In genomic region chr1:74283686-74284463, GRCm38 (mm10) we compare ENCODE assay signal across 9 mouse cellular contexts. TPM values are rescaled to one million over a fixed set of nuclear protein-coding genes. Genes with fewer than 3 reads are reported as not detected.
DNase-seq lines count a peak whose midpoint lies in the region; ATAC-seq and TF ChIP-seq lines count a peak whose summit lies in the region.
"Had no signal": no experiment of that assay in that cellular context is flagged by ENCODE, and none has a peak within 500 bp of the region (broad histone marks: within the 10 kb centered on the region; RNA-seq: fewer than 3 reads in every experiment).

No protein-coding gene starts in this region.

- peaks cover 52% of the 10 kb centered on the region for H3K36me3 ChIP-seq in forebrain, embryonic 13.5 days (ENCODE audit: poor library complexity, severe bottlenecking)
- peaks cover 55% of the 10 kb centered on the region for H3K36me3 ChIP-seq in limb, embryonic 12.5 days
- H3K36me3 ChIP-seq in midbrain, embryonic 12.5 days, result peaks cover 49% of the 10 kb centered on the region
- peaks cover 22% of the 10 kb centered on the region for H3K36me3 ChIP-seq in stomach, postnatal 0 days (ENCODE audit: control insufficient read depth, insufficient read depth, low read length)

- H3K4me1 ChIP-seq in forebrain, embryonic 13.5 days, result peaks cover 21% of the 10 kb centered on the region
- H3K4me1 ChIP-seq in limb, embryonic 12.5 days (replicated peaks), result peaks cover 23% of the 10 kb centered on the region
- H3K4me1 ChIP-seq in midbrain, embryonic 12.5 days, result peaks cover 23% of the 10 kb centered on the region
- 0 out of 2 replicates have a peak, but pooled peaks cover 5% of the 10 kb centered on the region for H3K4me1 ChIP-seq in stomach, postnatal 0 days (replicated peaks; ENCODE audit: control insufficient read depth, insufficient read depth)

- H3K9me3 ChIP-seq in forebrain, embryonic 13.5 days (replicated peaks), result no peaks in the 10 kb centered on the region
- no peaks in the 10 kb centered on the region for H3K9me3 ChIP-seq in limb, embryonic 12.5 days
- no peaks in the 10 kb centered on the region for H3K9me3 ChIP-seq in midbrain, embryonic 12.5 days
- H3K9me3 ChIP-seq in stomach, postnatal 0 days (ENCODE audit: control insufficient read depth, low read length), result no peaks in the 10 kb centered on the region

- 13% methylated on average over 15 of the region's 15 CpGs for WGBS in forebrain, embryonic 13.5 days
- 13% methylated on average over 15 of the region's 15 CpGs for WGBS in limb, embryonic 12.5 days
- WGBS in midbrain, embryonic 12.5 days, result 16% methylated on average over 15 of the region's 15 CpGs
- WGBS in stomach, postnatal 0 days, result 13% methylated on average over 13 of the region's 15 CpGs

- TF ChIP-seq CTCF in stomach, postnatal 0 days (IDR thresholded peaks at IDR 0.05; ENCODE audit: low read depth), result no peak

- H3K9ac ChIP-seq in forebrain, embryonic 13.5 days, result peak overlapping the region; percentile 83
- H3K9ac ChIP-seq in limb, embryonic 12.5 days (replicated peaks), result peak overlapping the region; percentile 84
- peak overlapping the region; percentile 75 for H3K9ac ChIP-seq in midbrain, embryonic 12.5 days (replicated peaks)
- peak overlapping the region; percentile 78 for H3K9ac ChIP-seq in stomach, postnatal 0 days (ENCODE audit: low read length)

- peak; percentile 53 for DNase-seq in gastrocnemius, postnatal 10 days
- DNase-seq in gastrocnemius, adult 8-10 months (ENCODE audit: low spot score in 2 of 2), result no peak
- peak; percentile 72 for DNase-seq in brain, adult 2 months (ENCODE audit: low read depth, low spot score)
- DNase-seq in induced T-regulatory cell, adult 2 months (ENCODE audit: low read depth), result peak; percentile 82
- DNase-seq in stomach, postnatal 0 days (ENCODE audit: low spot score), result peak; percentile 70

- peak overlapping the region; percentile 31; the same call in 1 of the 2 replicates for H3K27ac ChIP-seq in forebrain, embryonic 13.5 days
- peak overlapping the region; percentile 69 for H3K27ac ChIP-seq in limb, embryonic 12.5 days
- peak overlapping the region; percentile 52; the same call in 1 of the 2 replicates for H3K27ac ChIP-seq in midbrain, embryonic 12.5 days (replicated peaks)
- peak overlapping the region; percentile 84 for H3K27ac ChIP-seq in stomach, postnatal 0 days (replicated peaks)

- peak overlapping the region; percentile 88 for H3K4me2 ChIP-seq in forebrain, embryonic 13.5 days
- H3K4me2 ChIP-seq in limb, embryonic 12.5 days, result peak overlapping the region; percentile 74
- peak overlapping the region; percentile 85 for H3K4me2 ChIP-seq in midbrain, embryonic 12.5 days (replicated peaks)
- H3K4me2 ChIP-seq in stomach, postnatal 0 days (replicated peaks; ENCODE audit: low read depth), result peak overlapping the region; percentile 74

- no peak for TF ChIP-seq EP300 in stomach, postnatal 0 days (optimal IDR thresholded peaks at IDR 0.05)

- peak overlapping the region; percentile 77 for H3K4me3 ChIP-seq in forebrain, embryonic 13.5 days
- H3K4me3 ChIP-seq in limb, embryonic 12.5 days (replicated peaks), result peak overlapping the region; percentile 78
- peak overlapping the region; percentile 79 for H3K4me3 ChIP-seq in midbrain, embryonic 12.5 days
- H3K4me3 ChIP-seq in stomach, postnatal 0 days (ENCODE audit: low read depth, low read length), result peak overlapping the region; percentile 78

- H3K27me3 ChIP-seq in forebrain, embryonic 13.5 days, result no peaks in the 10 kb centered on the region
- no peaks in the 10 kb centered on the region for H3K27me3 ChIP-seq in limb, embryonic 12.5 days
- no peaks in the 10 kb centered on the region for H3K27me3 ChIP-seq in midbrain, embryonic 12.5 days
- no peaks in the 10 kb centered on the region for H3K27me3 ChIP-seq in stomach, postnatal 0 days (ENCODE audit: control insufficient read depth, insufficient read depth, low read length)

- peak; percentile 41 for ATAC-seq in forebrain, embryonic 13.5 days
- peak; percentile 15; the same call in 1 of the 2 replicates for ATAC-seq in limb, embryonic 12.5 days (ENCODE audit: insufficient number of reproducible peaks, insufficient read depth, low FRiP score, low TSS enrichment, low read depth)
- peak; percentile 16; the same call in 1 of the 2 replicates for ATAC-seq in midbrain, embryonic 12.5 days (ENCODE audit: low FRiP score, low read depth)
- peak; percentile 27 for ATAC-seq in stomach, postnatal 0 days (ENCODE audit: low FRiP score, low TSS enrichment)

RNA-seq across cellular contexts. Expression of gene Aamp, which starts 0.7 kb away (rescaled TPM):
- 10 to 100 TPM; 90.7 to 94.4 TPM for total RNA-seq in gastrocnemius, postnatal 10 days (2021)
- 10 to 100 TPM; 73.2 to 88.7 (median 78.0) TPM for total RNA-seq in gastrocnemius, adult 8-10 months (2022)
- 195 and 211 TPM in 2 replicates for polyA plus RNA-seq in forebrain, embryonic 13.5 days (2015; fragmentation: Nextera tagmentation; extraction: Ambion mirVana)
- 202 and 212 TPM in 2 replicates for polyA plus RNA-seq in limb, embryonic 12.5 days (2016; fragmentation: Nextera tagmentation; extraction: Ambion mirVana)
- polyA plus RNA-seq in midbrain, embryonic 12.5 days (2016; fragmentation: Nextera tagmentation; extraction: Ambion mirVana), result 176 and 181 TPM in 2 replicates
- 154 and 157 TPM in 2 replicates for polyA plus RNA-seq in stomach, postnatal 0 days (2015; fragmentation: Nextera tagmentation; extraction: Ambion mirVana)

RNA-seq across cellular contexts. Expression of gene Pnkd, which starts 0.9 kb away (rescaled TPM):
- 10 to 100 TPM; 69.7 to 70.5 TPM for total RNA-seq in gastrocnemius, postnatal 10 days (2021)
- total RNA-seq in gastrocnemius, adult 8-10 months (2022), result 10 to 100 TPM; 51.9 to 56.2 (median 53.1) TPM
- polyA plus RNA-seq in forebrain, embryonic 13.5 days (2015; fragmentation: Nextera tagmentation; extraction: Ambion mirVana), result 94.5 and 96.1 TPM in 2 replicates
- 106 TPM in 2 replicates for polyA plus RNA-seq in limb, embryonic 12.5 days (2016; fragmentation: Nextera tagmentation; extraction: Ambion mirVana)
- 75.0 and 85.3 TPM in 2 replicates for polyA plus RNA-seq in midbrain, embryonic 12.5 days (2016; fragmentation: Nextera tagmentation; extraction: Ambion mirVana)
- 84.8 and 88.2 TPM in 2 replicates for polyA plus RNA-seq in stomach, postnatal 0 days (2015; fragmentation: Nextera tagmentation; extraction: Ambion mirVana)

RNA-seq across cellular contexts. Expression of gene Gpbar1, which starts 5.5 kb away (rescaled TPM):
- total RNA-seq in gastrocnemius, postnatal 10 days (2021), result under 1 TPM in 1 of 2 experiments, not detected in 1; 0.25 TPM
- total RNA-seq in gastrocnemius, adult 8-10 months (2022), result not detected
- not detected in 2 replicates for polyA plus RNA-seq in forebrain, embryonic 13.5 days (2015; fragmentation: Nextera tagmentation; extraction: Ambion mirVana)
- 0.19 TPM in 1 of 2 replicates, not detected in the other for polyA plus RNA-seq in limb, embryonic 12.5 days (2016; fragmentation: Nextera tagmentation; extraction: Ambion mirVana)
- polyA plus RNA-seq in midbrain, embryonic 12.5 days (2016; fragmentation: Nextera tagmentation; extraction: Ambion mirVana), result not detected in 2 replicates
- polyA plus RNA-seq in stomach, postnatal 0 days (2015; fragmentation: Nextera tagmentation; extraction: Ambion mirVana), result 0.51 and 0.63 TPM in 2 replicates
- total RNA-seq: left cerebral cortex, postnatal 36 days had no signal

RNA-seq across cellular contexts. Expression of gene Tmbim1, which starts 21.5 kb away (rescaled TPM):
- 10 to 100 TPM; 43.5 to 50.3 TPM for total RNA-seq in gastrocnemius, postnatal 10 days (2021)
- total RNA-seq in gastrocnemius, adult 8-10 months (2022), result 10 to 100 TPM; 31.3 to 38.1 (median 32.9) TPM
- polyA plus RNA-seq in forebrain, embryonic 13.5 days (2015; fragmentation: Nextera tagmentation; extraction: Ambion mirVana), result 4.3 and 4.4 TPM in 2 replicates
- 18.0 and 18.9 TPM in 2 replicates for polyA plus RNA-seq in limb, embryonic 12.5 days (2016; fragmentation: Nextera tagmentation; extraction: Ambion mirVana)
- 6.7 and 9.8 TPM in 2 replicates for polyA plus RNA-seq in midbrain, embryonic 12.5 days (2016; fragmentation: Nextera tagmentation; extraction: Ambion mirVana)
- 109 and 118 TPM in 2 replicates for polyA plus RNA-seq in stomach, postnatal 0 days (2015; fragmentation: Nextera tagmentation; extraction: Ambion mirVana)

RNA-seq across cellular contexts. Expression of gene Arpc2, which starts 48.0 kb away (rescaled TPM):
- total RNA-seq in gastrocnemius, postnatal 10 days (2021), result 100 to 1,000 TPM; 104 to 116 TPM
- total RNA-seq in gastrocnemius, adult 8-10 months (2022), result 10 to 100 TPM; 70.0 to 81.5 (median 72.2) TPM
- polyA plus RNA-seq in forebrain, embryonic 13.5 days (2015; fragmentation: Nextera tagmentation; extraction: Ambion mirVana), result 367 and 371 TPM in 2 replicates
- 343 and 345 TPM in 2 replicates for polyA plus RNA-seq in limb, embryonic 12.5 days (2016; fragmentation: Nextera tagmentation; extraction: Ambion mirVana)
- polyA plus RNA-seq in midbrain, embryonic 12.5 days (2016; fragmentation: Nextera tagmentation; extraction: Ambion mirVana), result 357 and 363 TPM in 2 replicates
- polyA plus RNA-seq in stomach, postnatal 0 days (2015; fragmentation: Nextera tagmentation; extraction: Ambion mirVana), result 585 and 595 TPM in 2 replicates

Comparison
In these comparisons a context has a peak if more than half of its experiments do, and no peak if none do; other contexts are left out.
1. DNase-seq: peak in gastrocnemius, postnatal 10 days (single experiment), brain, adult 2 months (single experiment), induced T-regulatory cell, adult 2 months (single experiment) and stomach, postnatal 0 days (single experiment); none in gastrocnemius, adult 8-10 months (0 of 2).
2. H3K27ac ChIP-seq: peak in every context shown above with its lines; median percentile 84 in stomach, postnatal 0 days; 69 in limb, embryonic 12.5 days; 52 in midbrain, embryonic 12.5 days; 31 in forebrain, embryonic 13.5 days.
3. Peak in every context shown above with its lines, with median percentiles within 50 percentile points of each other: ATAC-seq, H3K4me2 ChIP-seq, H3K4me3 ChIP-seq and H3K9ac ChIP-seq.